Mouse (Mus musculus) CH12.LX (cell line): ENCODE measurements around the gene Fam171a1. TPM values are rescaled to one million over a fixed set of nuclear protein-coding genes. Genes with fewer than 3 reads are reported as not detected.

Experiments used
- DNase-seq: peaks from one replicate; pipeline ENCODE4 v3.0.0-alpha.2; 2013; ENCODE audit errors: extremely low read depth
- H3K27ac ChIP-seq: 2 replicates; pipeline ENCODE4 v1.5.1; 2012; ENCODE audit warnings: low read depth, mild to moderate bottlenecking, control low read depth, moderate library complexity; ENCODE audit not compliant: insufficient read depth
- H3K27me3 ChIP-seq: replicated peaks from 2 replicates; pipeline ENCODE3; 2012; ENCODE audit warnings: inconsistent platforms
- H3K36me3 ChIP-seq, 2 experiments: replicated peaks in 1 of 2; 2 replicates each; pipeline versions ENCODE3 to v1.6.1; 2012; ENCODE audit warnings: inconsistent platforms in 1 of 2, low read length in 1 of 2, mild to moderate bottlenecking in 1 of 2, mixed read lengths in 1 of 2, moderate library complexity in 1 of 2; ENCODE audit not compliant: control insufficient read depth in 1 of 2, insufficient read depth in 1 of 2
- H3K4me1 ChIP-seq, 2 experiments: 2 replicates each; pipeline ENCODE4 v1.6.1; 2012; ENCODE audit warnings: inconsistent platforms in 1 of 2, moderate library complexity in 1 of 2; ENCODE audit not compliant: insufficient read depth in 2 of 2, control insufficient read depth in 1 of 2
- H3K4me2 ChIP-seq: 2 replicates; pipeline ENCODE4 v1.6.1; 2012; ENCODE audit warnings: low read depth, mild to moderate bottlenecking, control low read depth; ENCODE audit not compliant: poor library complexity, insufficient read depth, severe bottlenecking
- H3K4me3 ChIP-seq, 3 experiments: fragments of 150-350 bp in 1 of 3; sonication (generic) in 1 of 3; replicated peaks in 1 of 3; 2 replicates each; pipeline versions ENCODE3 to v1.5.1; 2011 to 2012; ENCODE audit warnings: low read depth in 2 of 3, low read length in 2 of 3, mild to moderate bottlenecking in 2 of 3, moderate library complexity in 2 of 3, control low read depth in 1 of 3, improper control_type of control experiment in 1 of 3, inconsistent platforms in 1 of 3, mixed read lengths in 1 of 3; ENCODE audit not compliant: poor library complexity in 1 of 3
- H3K79me2 ChIP-seq: replicated peaks from 2 replicates; pipeline ENCODE4 v1.6.1; 2012; ENCODE audit warnings: mild to moderate bottlenecking, moderate library complexity; ENCODE audit not compliant: control insufficient read depth, poor library complexity, insufficient read depth, severe bottlenecking; ENCODE audit errors: extremely low read depth
- H3K9ac ChIP-seq: 2 replicates; pipeline ENCODE4 v1.6.1; 2012; ENCODE audit warnings: low read depth, mild to moderate bottlenecking, control low read depth, moderate library complexity; ENCODE audit not compliant: insufficient read depth
- H3K9me3 ChIP-seq: replicated peaks from 2 replicates; pipeline ENCODE3; 2012; ENCODE audit warnings: low read length, inconsistent platforms, mixed read lengths
- BHLHE40 ChIP-seq: IDR thresholded peaks from 2 replicates; pipeline ENCODE4 v1.6.1; 2011; ENCODE audit warnings: mild to moderate bottlenecking, low read depth, low read length, improper control_type of control experiment
- CHD2 ChIP-seq: IDR thresholded peaks from 2 replicates; pipeline ENCODE4 v1.6.1; 2011; ENCODE audit warnings: low read length, improper control_type of control experiment
- E2F4 ChIP-seq: IDR thresholded peaks from 2 replicates; pipeline ENCODE4 v1.6.1; 2011; ENCODE audit warnings: low read depth, low read length, improper control_type of control experiment; ENCODE audit not compliant: insufficient replicate concordance
- ETS1 ChIP-seq: conservative IDR thresholded peaks from 2 replicates; pipeline ENCODE4 v1.6.1; 2012; ENCODE audit warnings: low read depth, mild to moderate bottlenecking, inconsistent platforms, low read length, improper control_type of control experiment, moderate library complexity
- GABPA ChIP-seq: IDR thresholded peaks from 2 replicates; pipeline ENCODE4 v1.6.1; 2012; ENCODE audit warnings: low read depth, low read length, improper control_type of control experiment, inconsistent platforms; ENCODE audit not compliant: insufficient replicate concordance
- HCFC1 ChIP-seq: IDR thresholded peaks from 2 replicates; pipeline ENCODE4 v1.6.1; 2012; ENCODE audit warnings: low read depth, mild to moderate bottlenecking, inconsistent platforms, low read length, improper control_type of control experiment
- JUN ChIP-seq: IDR thresholded peaks from 2 replicates; pipeline ENCODE4 v1.6.1; 2011; ENCODE audit warnings: low read depth, mild to moderate bottlenecking, low read length, improper control_type of control experiment, moderate library complexity; ENCODE audit not compliant: insufficient read depth
- JUND ChIP-seq: conservative IDR thresholded peaks from 2 replicates; pipeline ENCODE4 v1.6.1; 2011; ENCODE audit warnings: low read depth, low read length, improper control_type of control experiment
- KAT2A ChIP-seq: IDR thresholded peaks from 2 replicates; pipeline ENCODE4 v1.6.1; 2012; ENCODE audit warnings: low read length, improper control_type of control experiment, inconsistent platforms; ENCODE audit not compliant: insufficient replicate concordance
- MAFK ChIP-seq: IDR thresholded peaks from 2 replicates; pipeline ENCODE4 v1.6.1; 2011; ENCODE audit warnings: low read length, improper control_type of control experiment; ENCODE audit not compliant: insufficient replicate concordance
- MAX ChIP-seq: IDR thresholded peaks from 2 replicates; pipeline ENCODE4 v1.6.1; 2011; ENCODE audit warnings: low read length, improper control_type of control experiment
- MAZ ChIP-seq: IDR thresholded peaks from 2 replicates; pipeline ENCODE4 v1.6.1; 2012; ENCODE audit warnings: low read depth, mild to moderate bottlenecking, inconsistent platforms, low read length, improper control_type of control experiment, moderate library complexity
- NRF1 ChIP-seq: IDR thresholded peaks from 2 replicates; pipeline ENCODE4 v1.6.1; 2014; ENCODE audit warnings: low read depth, mild to moderate bottlenecking, inconsistent platforms, low read length, improper control_type of control experiment, moderate library complexity
- PAX5 ChIP-seq: IDR thresholded peaks from 2 replicates; pipeline ENCODE4 v1.6.1; 2012; ENCODE audit warnings: low read length, inconsistent platforms, mixed read lengths
- POLR2A ChIP-seq: IDR thresholded peaks from 2 replicates; pipeline ENCODE4 v1.6.1; 2011; ENCODE audit warnings: low read depth, mild to moderate bottlenecking, improper control_type of control experiment, low read length
- POLR2AphosphoS2 ChIP-seq: IDR thresholded peaks from 2 replicates; pipeline ENCODE4 v1.6.1; 2011; ENCODE audit warnings: low read depth, low read length, improper control_type of control experiment
- RAD21 ChIP-seq: IDR thresholded peaks from 2 replicates; pipeline ENCODE4 v1.6.1; 2011; ENCODE audit warnings: low read depth, mild to moderate bottlenecking, low read length, improper control_type of control experiment, moderate library complexity
- RCOR1 ChIP-seq: conservative IDR thresholded peaks from 2 replicates; pipeline ENCODE4 v1.6.1; 2012; ENCODE audit warnings: low read depth, mild to moderate bottlenecking, inconsistent platforms, low read length, improper control_type of control experiment
- SIN3A ChIP-seq: IDR thresholded peaks from 2 replicates; pipeline ENCODE4 v1.6.1; 2012; ENCODE audit warnings: low read length, improper control_type of control experiment, inconsistent platforms
- SMC3 ChIP-seq: IDR thresholded peaks from 2 replicates; pipeline ENCODE4 v1.6.1; 2011; ENCODE audit warnings: low read depth, low read length, improper control_type of control experiment
- USF2 ChIP-seq: conservative IDR thresholded peaks from 2 replicates; pipeline ENCODE4 v1.6.1; 2011; ENCODE audit warnings: low read depth, low read length, improper control_type of control experiment
- ZC3H11A ChIP-seq: IDR thresholded peaks from 2 replicates; pipeline ENCODE4 v1.6.1; 2012; ENCODE audit warnings: low read depth, mild to moderate bottlenecking, inconsistent platforms, low read length, improper control_type of control experiment
- ZKSCAN1 ChIP-seq: IDR thresholded peaks from 2 replicates; pipeline ENCODE4 v1.6.1; 2012; ENCODE audit warnings: low read depth, inconsistent platforms, low read length, improper control_type of control experiment, borderline replicate concordance
- ZMIZ1 ChIP-seq: IDR thresholded peaks from 2 replicates; pipeline ENCODE4 v1.6.1; 2012; ENCODE audit warnings: low read depth, mild to moderate bottlenecking, inconsistent platforms, low read length, improper control_type of control experiment
- ZNF384 ChIP-seq: IDR thresholded peaks from 2 replicates; pipeline ENCODE4 v1.6.1; 2012; ENCODE audit warnings: low read depth, low read length, improper control_type of control experiment, inconsistent platforms
- dilution Hi-C: fragments of 300-500 bp; cut with MboI; formaldehyde crosslinking; loops from 2 replicates; pipeline ENCODE4 v1.14.3; 2020; ENCODE audit warnings: low sequenced_read_pairs; ENCODE audit not compliant: extremely low pct_unique_long_range_greater_than_20kb, extremely low pct_ligation_motif_present
- in situ Hi-C: fragments of 300-500 bp; cut with MboI; formaldehyde crosslinking; loops from 3 replicates; pipeline ENCODE4 v1.14.3; 2019; ENCODE audit warnings: low sequenced_read_pairs, low pct_ligation_motif_present, low pct_unique_long_range_greater_than_20kb, mixed read lengths
- polyA plus RNA-seq: library from polyadenylated mRNA; unstranded; fragments of >175 nt; gene quantifications from 2 replicates; pipeline ENCODE4 v1.2.1, GENCODE M21; 2012; ENCODE audit warnings: low read depth; ENCODE audit not compliant: insufficient read length
- total RNA-seq, 2 experiments: library from RNA; depleted of rRNA; stranded (reverse); fragments of 300-350 nt in 1 of 2; fragments of >200 nt in 1 of 2; gene quantifications; 2 replicates each; pipeline ENCODE4 v1.2.3; 2012 to 2014

Fam171a1 gene
- total and polyA plus RNA-seq, 3 experiments, result 0.59 to 3.2 (median 1.8) TPM

DNA sequence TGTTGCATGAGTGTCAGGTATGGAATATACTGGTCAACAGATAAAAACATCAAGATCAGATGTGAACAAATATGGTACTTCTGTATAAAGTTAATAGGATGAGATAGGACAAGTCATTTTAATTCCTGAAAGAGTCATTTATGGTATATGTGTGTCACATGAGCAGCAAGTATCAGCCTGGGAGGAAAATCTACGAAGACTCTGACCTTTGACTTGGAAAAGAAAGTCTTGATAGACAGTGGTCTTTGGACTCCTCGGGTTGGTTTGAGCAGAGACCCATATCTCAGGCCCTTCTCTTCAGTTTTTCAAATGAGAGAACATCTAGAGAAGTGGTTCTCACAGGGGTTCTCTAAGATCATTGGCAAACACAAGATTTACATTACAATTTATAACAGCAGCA, 137.3 kb downstream of the Fam171a1 start:
- Histone ChIP-seq H3K9ac (no peak overlapping the region), H3K4me1 (no peaks in the 10 kb centered on the region), H3K4me3 (no peak overlapping the region), H3K79me2 (no peaks in the 10 kb centered on the region), H3K4me2 (no peak overlapping the region)
- DNase-seq, result no peak
- in situ Hi-C loops, result no loop called here
- TF ChIP-seq PAX5, result no peak
- no peak for TF ChIP-seq SIN3A
- TF ChIP-seq USF2, result no peak
- TF ChIP-seq E2F4, result no peak
- no peak for TF ChIP-seq POLR2A
- no peak for TF ChIP-seq POLR2AphosphoS2
- TF ChIP-seq MAFK, result no peak
- TF ChIP-seq ETS1, result no peak
- no peak for TF ChIP-seq JUND
- TF ChIP-seq, all 38 proteins: peak for 0
- H3K27ac ChIP-seq, result no peak overlapping the region
- dilution Hi-C loops, result no loop called here
- H3K9me3 ChIP-seq, result no peaks in the 10 kb centered on the region
- H3K27me3 ChIP-seq, result no peaks in the 10 kb centered on the region
- no peaks in the 10 kb centered on the region for H3K36me3 ChIP-seq

DNA sequence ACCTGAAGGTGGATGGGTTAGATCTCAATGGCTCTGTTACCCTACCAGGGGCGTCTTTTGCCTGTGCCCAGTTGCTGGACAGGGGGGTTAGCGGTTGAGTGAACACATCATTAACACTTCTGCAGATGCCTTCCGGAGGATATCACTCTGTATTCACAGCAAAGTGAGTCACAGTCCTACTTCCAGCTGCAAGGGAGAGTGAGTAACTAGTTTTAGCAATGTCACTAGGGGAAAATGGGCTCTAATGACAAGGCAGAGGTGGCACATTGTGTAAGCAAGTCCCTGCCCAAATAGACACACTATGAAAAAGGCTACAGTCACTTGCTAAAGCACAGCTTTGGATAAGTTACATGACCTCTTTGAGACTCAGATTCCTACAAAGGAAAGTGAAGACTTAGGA, 152.4 kb downstream of the Fam171a1 start:
- no peak overlapping the region for H3K9ac ChIP-seq
- DNase-seq, result no peak
- no peaks in the 10 kb centered on the region for H3K36me3 ChIP-seq
- H3K4me1 ChIP-seq, result no peaks in the 10 kb centered on the region
- H3K9me3 ChIP-seq, result no peaks in the 10 kb centered on the region
- H3K4me3 ChIP-seq, result no peak overlapping the region
- TF ChIP-seq HCFC1 (no peak), ZC3H11A (no peak), ZNF384 (no peak), BHLHE40 (no peak), MAX (no peak), MAZ (no peak)
- no peak overlapping the region for H3K4me2 ChIP-seq
- H3K27ac ChIP-seq, result no peak overlapping the region
- H3K27me3 ChIP-seq, result no peaks in the 10 kb centered on the region
- in situ Hi-C loops (no loop called here), dilution Hi-C loops (no loop called here)
- no peaks in the 10 kb centered on the region for H3K79me2 ChIP-seq

DNA sequence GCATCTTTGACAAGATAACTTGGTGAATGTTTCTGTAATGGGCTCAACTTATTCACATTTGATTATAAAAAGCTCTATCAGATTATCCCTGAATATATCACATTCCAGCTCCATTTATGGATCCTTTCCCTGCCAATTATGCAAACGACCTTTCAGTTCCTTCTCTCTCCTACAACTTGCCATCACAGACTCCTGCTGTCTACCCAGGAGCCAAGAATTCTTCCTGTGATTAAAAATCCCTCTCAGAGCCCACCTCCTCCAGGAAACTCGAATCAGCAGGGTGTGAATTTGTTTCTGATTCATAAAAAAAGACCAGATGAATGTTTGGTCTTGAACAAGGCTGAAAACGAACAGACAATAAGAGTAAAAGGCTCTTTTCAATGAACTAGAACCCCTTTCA, 153.9 kb downstream of the Fam171a1 start:
- no peak for DNase-seq
- H3K4me2 ChIP-seq, result no peak overlapping the region
- no peaks in the 10 kb centered on the region for H3K27me3 ChIP-seq
- in situ Hi-C loops, result no loop called here
- H3K27ac ChIP-seq, result no peak overlapping the region
- no peaks in the 10 kb centered on the region for H3K36me3 ChIP-seq
- no peaks in the 10 kb centered on the region for H3K9me3 ChIP-seq
- TF ChIP-seq ZKSCAN1 (no peak), CHD2 (no peak), PAX5 (no peak), ZMIZ1 (no peak), ETS1 (no peak), MAX (no peak), RAD21 (no peak), JUND (no peak), GABPA (no peak), SMC3 (no peak), KAT2A (no peak), JUN (no peak), NRF1 (no peak), E2F4 (no peak), RCOR1 (no peak), MAZ (no peak)
- TF ChIP-seq, all 38 proteins: peak for 0
- Histone ChIP-seq H3K4me3 (no peak overlapping the region), H3K79me2 (no peaks in the 10 kb centered on the region), H3K4me1 (no peaks in the 10 kb centered on the region), H3K9ac (no peak overlapping the region)
- dilution Hi-C loops, result no loop called here
